In the genomic region with DNA sequence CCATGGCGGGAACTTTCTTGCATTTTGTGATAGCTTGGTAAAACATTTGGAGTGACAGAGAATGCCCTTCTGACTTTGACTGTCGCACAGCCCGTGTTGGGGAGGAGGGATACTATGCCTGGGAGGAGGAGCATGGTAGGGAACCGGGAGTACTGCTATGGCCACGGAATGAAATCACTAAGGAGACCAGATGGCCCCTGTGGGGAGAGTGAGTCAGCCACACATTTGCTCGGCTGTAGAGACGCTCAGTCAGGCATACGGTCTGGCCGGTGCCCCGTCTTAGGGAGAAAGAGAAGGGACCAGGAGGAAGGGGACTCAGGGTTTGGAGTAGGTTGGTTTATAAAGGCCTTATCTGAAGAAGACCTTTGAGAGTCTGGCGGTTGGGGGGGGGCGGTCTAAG, we compare ENCODE assay signal across 15 mouse cellular contexts.
"Had no signal": no experiment of that assay in that cellular context is flagged by ENCODE, and none has a peak within 500 bp of the region (broad histone marks: within the 10 kb centered on the region; RNA-seq: fewer than 3 reads in every experiment).

No protein-coding gene starts in this region.

- H3K9ac ChIP-seq: liver, embryonic 12.5 days; lung, embryonic 14.5 days; neural tube, embryonic 13.5 days; stomach, embryonic 15.5 days had no signal

- H3K4me1 ChIP-seq: limb, embryonic 10.5 days; liver, embryonic 12.5 days; neural tube, embryonic 13.5 days; stomach, embryonic 15.5 days had no signal

- H3K36me3 ChIP-seq: limb, embryonic 10.5 days; liver, embryonic 12.5 days; midbrain, embryonic 10.5 days; neural tube, embryonic 13.5 days; stomach, embryonic 15.5 days had no signal

- DNase-seq: kidney, postnatal 14 days; lung, embryonic 14.5 days; lung, postnatal 10 days; lung, postnatal 4 days; midbrain, embryonic 14.5 days; retina, postnatal 1 day; right cerebral cortex, postnatal 4 days; spleen, adult 18-20 months; thymus, adult 2 months; thymus, postnatal 25 days had no signal

- ATAC-seq: liver, embryonic 12.5 days had no signal

- H3K4me2 ChIP-seq: liver, embryonic 12.5 days; lung, embryonic 14.5 days; neural tube, embryonic 13.5 days; stomach, embryonic 15.5 days had no signal

- H3K27ac ChIP-seq: limb, embryonic 10.5 days; liver, embryonic 12.5 days; midbrain, embryonic 10.5 days; neural tube, embryonic 13.5 days; stomach, embryonic 15.5 days had no signal

- H3K27me3 ChIP-seq: liver, embryonic 12.5 days; neural tube, embryonic 13.5 days; stomach, embryonic 15.5 days had no signal

- H3K4me3 ChIP-seq: limb, embryonic 10.5 days; liver, embryonic 12.5 days; midbrain, embryonic 10.5 days; neural tube, embryonic 13.5 days; stomach, embryonic 15.5 days had no signal

- H3K9me3 ChIP-seq: limb, embryonic 10.5 days; liver, embryonic 12.5 days; midbrain, embryonic 10.5 days; neural tube, embryonic 13.5 days; stomach, embryonic 15.5 days had no signal
